Mouse (Mus musculus) megakaryocyte-erythroid progenitor cell, adult 5-6 weeks (primary cell): ENCODE results near the gene Sync. TPM values are rescaled to one million over a fixed set of nuclear protein-coding genes. Genes with fewer than 3 reads are reported as not detected.
A peak's percentile ranks its signal among the peaks of the same experiment; 100 is the strongest.

Source experiments
- ATAC-seq: replicated peaks from 2 replicates; pipeline ENCODE4 v1.8.0; 2016; ENCODE audit warnings: mild to moderate bottlenecking, inconsistent platforms; ENCODE audit not compliant: severe bottlenecking, poor library complexity, low FRiP score, low TSS enrichment
- total RNA-seq, 2 experiments: library from RNA; stranded (forward) in 1 of 2; stranded (reverse) in 1 of 2; fragments of 200-1000, 215-1000 nt in 1 of 2; fragments of >200 nt in 1 of 2; fragmentation: Nextera tagmentation in 1 of 2; gene quantifications; 2 replicates each; pipeline ENCODE4 v1.2.3; 2014 to 2017

Sync gene
- total RNA-seq, 2 experiments from 2014 or later, result not detected

GRCm38 (mm10) chr4:129346481-129347154, 59.2 kb downstream of the Sync start:
- no peak for ATAC-seq

GRCm38 (mm10) chr4:129350644-129351043, 63.2 kb downstream of the Sync start:
- peak; percentile 88 for ATAC-seq

GRCm38 (mm10) chr4:129351111-129351510, 63.7 kb downstream of the Sync start:
- 0 out of 2 replicates have a peak, but pooled peaks have one; percentile 21 for ATAC-seq

- no peak for ATAC-seq
Observed at GRCm38 (mm10) chr4:129353176-129353575, 65.8 kb downstream of the Sync start.

- ATAC-seq, result no peak
Observed at GRCm38 (mm10) chr4:129354236-129354635, 66.8 kb downstream of the Sync start.

GRCm38 (mm10) chr4:129357613-129358163, 70.3 kb downstream of the Sync start:
- ATAC-seq, result no peak

Other genes starting within 250 kb of the Sync start
- 12.1 and 15.0 TPM in 2 replicates for gene Rnf19b, start 229.3 kb upstream of the Sync start, total RNA-seq (2014; fragmentation: Nextera tagmentation)
- 26.7 and 28.3 TPM in 2 replicates for gene Rnf19b, start 229.3 kb upstream of the Sync start, total RNA-seq (2017)
- not detected in 2 replicates for gene Tmem54, start 182.1 kb upstream of the Sync start, total RNA-seq (2014; fragmentation: Nextera tagmentation)
- gene Tmem54, start 182.1 kb upstream of the Sync start, total RNA-seq (2017), result not detected in 2 replicates
- not detected in 2 replicates for gene Hpca, start 165.6 kb upstream of the Sync start, total RNA-seq (2014; fragmentation: Nextera tagmentation)
- not detected in 2 replicates for gene Hpca, start 165.6 kb upstream of the Sync start, total RNA-seq (2017)
- not detected in 2 replicates for gene Fndc5, start 150.6 kb upstream of the Sync start, total RNA-seq (2014; fragmentation: Nextera tagmentation)
- 0.65 and 0.75 TPM in 2 replicates for gene Fndc5, start 150.6 kb upstream of the Sync start, total RNA-seq (2017)
- 33.7 and 36.6 TPM in 2 replicates for gene S100pbp, start 97.9 kb upstream of the Sync start, total RNA-seq (2014; fragmentation: Nextera tagmentation)
- gene S100pbp, start 97.9 kb upstream of the Sync start, total RNA-seq (2017), result 9.9 and 26.8 TPM in 2 replicates
- 54.8 and 56.6 TPM in 2 replicates for gene Yars, start 97.9 kb upstream of the Sync start, total RNA-seq (2014; fragmentation: Nextera tagmentation)
- 45.5 and 46.2 TPM in 2 replicates for gene Yars, start 97.9 kb upstream of the Sync start, total RNA-seq (2017)
- 0.20 and 0.45 TPM in 2 replicates for gene C77080, start 26.2 kb upstream of the Sync start, total RNA-seq (2014; fragmentation: Nextera tagmentation)
- 0.11 TPM in 1 of 2 replicates, not detected in the other for gene C77080, start 26.2 kb upstream of the Sync start, total RNA-seq (2017)
- 128 and 189 TPM in 2 replicates for gene Rbbp4, start 47.8 kb downstream of the Sync start, total RNA-seq (2014; fragmentation: Nextera tagmentation)
- gene Rbbp4, start 47.8 kb downstream of the Sync start, total RNA-seq (2017), result 92.8 and 105 TPM in 2 replicates
- 26.6 and 41.9 TPM in 2 replicates for gene Zbtb8os, start 48.1 kb downstream of the Sync start, total RNA-seq (2014; fragmentation: Nextera tagmentation)
- gene Zbtb8os, start 48.1 kb downstream of the Sync start, total RNA-seq (2017), result 52.6 and 60.8 TPM in 2 replicates
- gene Zbtb8a, start 90.5 kb downstream of the Sync start, total RNA-seq (2014; fragmentation: Nextera tagmentation), result 4.4 and 6.9 TPM in 2 replicates
- 13.3 and 22.2 TPM in 2 replicates for gene Zbtb8a, start 90.5 kb downstream of the Sync start, total RNA-seq (2017)
- not detected in 2 replicates for gene Zbtb8b, start 153.2 kb downstream of the Sync start, total RNA-seq (2014; fragmentation: Nextera tagmentation)
- gene Zbtb8b, start 153.2 kb downstream of the Sync start, total RNA-seq (2017), result 0.05 TPM in 1 of 2 replicates, not detected in the other
- 36.1 and 36.3 TPM in 2 replicates for gene Bsdc1, start 174.0 kb downstream of the Sync start, total RNA-seq (2014; fragmentation: Nextera tagmentation)
- gene Bsdc1, start 174.0 kb downstream of the Sync start, total RNA-seq (2017), result 31.3 and 52.3 TPM in 2 replicates
- gene Tssk3, start 203.4 kb downstream of the Sync start, total RNA-seq (2014; fragmentation: Nextera tagmentation), result not detected in 2 replicates
- gene Tssk3, start 203.4 kb downstream of the Sync start, total RNA-seq (2017), result not detected in 2 replicates
- not detected in 2 replicates for gene Fam229a, start 203.6 kb downstream of the Sync start, total RNA-seq (2014; fragmentation: Nextera tagmentation)
- not detected in 2 replicates for gene Fam229a, start 203.6 kb downstream of the Sync start, total RNA-seq (2017)
- 29.9 and 30.4 TPM in 2 replicates for gene Marcksl1, start 226.0 kb downstream of the Sync start, total RNA-seq (2014; fragmentation: Nextera tagmentation)
- 41.4 and 48.3 TPM in 2 replicates for gene Marcksl1, start 226.0 kb downstream of the Sync start, total RNA-seq (2017)